Mouse (Mus musculus): ENCODE measurements around the gene Pmepa1. TPM values are rescaled to one million over a fixed set of nuclear protein-coding genes. Genes with fewer than 3 reads are reported as not detected.

The Pmepa1 gene
- 58.4 and 117 TPM in 2 replicates for total RNA-seq (2021)
- long read RNA-seq, experiment 1, full-length matches to known transcripts, result 99 of 114 reads
- long read RNA-seq, experiment 1, partial matches to known transcripts, result 5 of 114 reads
- long read RNA-seq, experiment 1, other reads (novel, unspliced or antisense), result 10 of 114 reads
- long read RNA-seq, experiment 2, full-length matches to known transcripts, result 131 of 155 reads
- long read RNA-seq, experiment 2, partial matches to known transcripts, result 1 of 155 reads
- long read RNA-seq, experiment 2, other reads (novel, unspliced or antisense), result 23 of 155 reads

- peak; percentile 95 for DNase-seq
Observed at GRCm38 (mm10) chr2:173276409-173276808, at the start of gene Pmepa1. Pmepa1 (minus strand) TSS chr2:173276533.

DNA sequence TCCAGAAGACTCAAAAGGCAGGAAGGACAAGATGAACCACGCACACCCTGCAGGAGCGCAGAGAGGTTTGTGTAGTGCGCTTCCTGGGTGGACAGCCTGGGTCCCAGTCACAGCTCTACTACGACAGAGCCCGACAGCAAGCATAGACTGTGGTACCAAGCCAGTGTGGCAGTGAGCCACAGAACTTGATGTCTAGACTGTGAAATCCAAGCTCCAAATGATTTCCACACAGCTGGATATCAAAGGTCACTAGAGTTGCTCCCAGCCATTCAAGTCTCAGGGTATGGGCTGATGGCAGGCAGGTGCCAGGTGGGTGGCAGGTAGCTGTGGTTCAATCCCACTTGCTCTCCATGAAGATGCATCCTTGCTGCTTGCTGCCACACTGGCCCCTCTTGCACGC is 45.4 kb upstream of the Pmepa1 start:
- peak; percentile 67 for DNase-seq

GRCm38 (mm10) chr2:173321194-173321593 is 44.9 kb upstream of the Pmepa1 start:
- no peak for DNase-seq

DNA sequence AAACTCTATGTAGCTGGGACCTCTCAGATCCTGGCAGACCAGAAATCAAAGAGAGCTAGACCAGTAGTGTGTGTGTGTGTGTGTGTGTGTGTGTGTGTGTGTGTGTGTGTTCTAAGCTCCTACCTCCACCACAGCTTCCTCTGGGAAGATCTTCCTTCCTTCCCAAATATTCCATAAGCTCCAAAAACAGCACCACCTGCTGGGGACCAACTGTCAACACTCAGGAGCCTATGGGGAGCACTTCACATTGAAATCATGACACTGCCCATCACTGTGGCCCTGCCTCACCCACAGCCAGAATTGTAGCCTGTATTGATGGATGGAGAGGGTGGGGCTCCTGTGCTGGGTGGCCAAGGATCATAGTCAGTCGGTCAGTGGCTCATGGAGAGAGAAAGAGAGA is 38.0 kb upstream of the Pmepa1 start:
- DNase-seq, result no peak

GRCm38 (mm10) chr2:173308486-173308885 is 32.2 kb upstream of the Pmepa1 start:
- no peak for DNase-seq

GRCm38 (mm10) chr2:173307984-173308383 is 31.7 kb upstream of the Pmepa1 start:
- no peak for DNase-seq

DNA sequence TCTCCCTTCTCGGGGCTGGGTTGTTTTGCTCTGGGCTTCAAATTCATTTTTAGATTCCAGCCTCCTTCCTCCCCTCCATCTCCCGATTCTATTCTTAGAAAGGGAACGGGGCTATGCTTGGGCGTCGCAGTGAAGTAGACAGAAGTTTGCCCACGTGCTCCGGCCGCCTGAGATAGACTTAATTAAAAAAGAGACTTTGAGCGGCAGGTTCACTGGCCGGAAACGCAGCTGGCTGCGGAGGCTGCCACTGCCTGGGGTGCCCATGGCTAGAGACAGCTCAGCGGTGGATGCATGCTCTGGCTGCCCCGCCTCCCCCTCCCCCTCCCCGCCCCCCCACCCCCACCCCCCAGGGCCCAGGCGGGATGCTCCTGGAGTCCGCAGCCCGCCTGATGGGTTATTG is 31.2 kb upstream of the Pmepa1 start:
- DNase-seq, result peak; percentile 44

GRCm38 (mm10) chr2:173306734-173307525 is 30.6 kb upstream of the Pmepa1 start:
- peak; percentile 96 for DNase-seq

DNA sequence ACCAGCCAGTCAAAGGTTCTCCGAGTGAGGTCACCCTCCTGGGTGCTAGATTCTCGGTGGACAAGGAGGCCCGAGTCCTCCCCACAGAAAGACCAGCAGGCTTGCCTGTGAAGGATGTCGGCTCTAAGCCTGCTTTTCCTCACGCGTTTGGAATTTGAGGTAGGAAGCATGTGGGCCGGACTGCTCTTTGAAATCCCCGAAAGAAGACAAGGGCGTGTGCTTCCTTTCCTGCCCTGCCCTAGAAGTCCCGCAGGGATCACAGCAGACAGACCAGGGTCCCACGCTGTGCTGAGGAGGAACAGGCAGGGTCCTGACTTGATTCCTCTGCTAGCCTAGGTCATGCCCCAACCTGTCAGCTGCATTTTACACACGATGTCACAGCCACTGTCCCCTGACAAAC is 28.7 kb upstream of the Pmepa1 start:
- DNase-seq, result no peak

DNA sequence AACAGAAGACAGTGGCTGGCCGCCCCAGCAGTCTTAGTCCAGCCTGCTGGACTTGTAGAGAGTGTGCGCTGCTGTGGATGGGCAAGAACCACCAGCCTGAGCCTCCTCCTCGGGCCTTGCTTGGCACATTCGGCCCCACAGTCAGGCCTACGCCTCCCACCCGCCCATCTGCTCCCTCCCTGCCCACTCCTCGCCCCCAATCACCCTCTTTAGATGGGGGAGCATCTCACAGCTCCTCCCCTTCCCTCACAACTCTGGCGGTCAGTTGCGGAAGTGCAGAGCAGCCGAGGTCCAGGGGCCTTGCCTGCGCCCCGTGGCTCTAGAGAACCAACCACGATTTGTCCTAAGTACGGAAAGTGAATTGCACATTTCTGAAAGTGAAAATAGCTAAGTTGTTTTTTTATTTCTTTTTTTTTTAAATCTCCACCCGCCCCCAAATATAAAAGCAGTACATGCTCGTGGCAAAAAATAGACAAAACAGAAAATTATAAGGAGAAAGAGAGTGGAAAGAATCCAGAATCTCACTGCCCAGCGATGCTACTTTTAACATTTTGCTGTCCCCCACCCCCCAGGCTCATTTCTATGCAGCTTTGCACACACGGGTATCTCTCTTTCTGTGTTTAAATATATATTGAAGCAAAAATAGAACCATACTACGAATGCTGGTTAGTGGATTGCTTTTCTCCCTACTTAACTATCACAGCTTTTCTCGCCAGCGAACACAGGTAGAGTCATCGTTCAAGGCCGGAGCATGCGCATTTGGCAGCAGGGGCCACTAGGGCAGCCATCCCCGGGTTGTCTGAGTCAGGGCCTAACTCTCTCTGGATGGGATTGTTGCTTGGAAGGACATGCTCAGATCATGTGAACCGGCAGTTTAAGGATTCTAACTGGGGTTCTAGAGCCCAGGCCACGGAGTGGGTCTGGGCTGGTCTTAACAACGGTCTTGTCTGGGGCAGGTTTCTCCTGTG is 24.6 kb upstream of the Pmepa1 start:
- DNase-seq, result peak; percentile 59

DNA sequence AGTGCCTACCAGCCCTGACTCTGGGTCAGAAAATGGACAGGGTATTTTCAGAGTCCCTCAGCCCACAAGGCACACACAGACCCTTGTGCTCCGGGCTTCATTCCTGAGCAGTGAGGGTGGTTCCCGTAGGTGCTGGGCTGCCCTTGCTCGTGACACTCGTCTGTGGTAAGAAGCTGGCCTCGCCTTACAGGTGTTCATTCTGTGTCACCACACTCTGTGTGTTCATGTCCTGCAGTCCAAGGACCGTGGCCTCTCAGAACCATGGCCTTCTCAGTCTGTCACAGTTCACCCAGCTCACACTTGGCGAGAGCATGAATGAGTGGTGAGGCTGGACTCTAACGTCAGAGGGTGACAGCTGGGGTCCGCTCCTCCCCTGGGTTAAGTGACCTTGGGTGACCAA is 20.1 kb upstream of the Pmepa1 start:
- no peak for DNase-seq

DNA sequence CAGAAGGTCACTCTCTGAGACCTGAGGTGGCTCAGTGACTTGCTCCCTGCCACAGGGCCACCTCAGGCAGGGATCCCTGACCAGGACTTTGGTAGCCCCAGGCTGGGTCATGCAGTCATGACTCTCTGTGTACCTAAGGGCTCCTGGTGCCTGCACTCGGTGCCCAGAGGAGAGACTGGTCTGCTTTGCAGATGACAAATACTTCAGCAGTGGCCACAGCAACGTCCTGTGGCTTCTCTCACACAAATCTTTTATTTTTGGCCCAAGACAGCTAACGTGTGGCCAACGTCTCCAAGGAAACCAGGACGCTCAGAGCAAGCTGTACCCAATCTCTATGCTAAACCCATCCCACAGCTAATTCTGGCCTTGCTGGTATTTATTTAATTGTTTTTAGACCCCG is 16.7 kb upstream of the Pmepa1 start:
- peak; percentile 36 for DNase-seq

DNA sequence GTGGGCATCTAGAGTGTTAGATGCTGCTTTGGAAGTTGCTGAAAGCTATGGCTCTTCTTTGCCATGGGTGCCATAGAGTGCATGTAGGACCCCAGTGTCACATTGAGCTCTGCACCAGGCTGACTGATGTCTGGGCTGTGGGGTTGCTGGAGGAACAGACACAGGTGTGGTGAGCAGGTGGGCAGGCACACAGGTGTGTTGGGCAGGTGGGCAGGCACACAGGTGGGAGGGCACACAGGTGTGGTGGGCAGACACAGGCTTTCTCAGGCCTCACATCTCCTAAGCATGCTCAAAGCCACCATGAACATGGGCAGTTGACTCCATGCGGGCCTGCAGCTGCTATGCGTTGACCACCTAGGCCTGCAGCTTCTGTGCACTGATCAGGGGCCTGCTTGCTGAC is 16.2 kb upstream of the Pmepa1 start:
- no peak for DNase-seq

DNA sequence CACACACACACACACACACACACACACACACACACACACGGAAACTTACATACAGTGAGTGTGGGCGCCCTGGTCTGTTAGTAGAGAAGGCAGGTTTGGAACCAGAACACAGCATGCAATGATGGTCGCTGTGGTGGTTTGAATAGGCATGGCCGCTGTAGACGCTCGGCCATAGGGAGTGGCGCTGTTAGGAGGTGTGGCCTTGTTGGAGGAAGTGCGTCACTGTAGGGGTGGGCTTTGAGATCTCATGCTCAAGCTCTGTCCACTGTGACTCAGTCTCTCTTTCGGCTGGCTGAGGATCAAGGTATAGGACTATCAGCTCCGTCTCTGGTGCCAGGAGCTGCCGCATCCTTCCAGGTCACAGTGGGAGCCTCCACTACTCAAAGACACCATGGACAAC is 14.6 kb upstream of the Pmepa1 start:
- DNase-seq, result no peak

- DNase-seq, result no peak
Observed at GRCm38 (mm10) chr2:173289928-173290327, 13.6 kb upstream of the Pmepa1 start.

DNA sequence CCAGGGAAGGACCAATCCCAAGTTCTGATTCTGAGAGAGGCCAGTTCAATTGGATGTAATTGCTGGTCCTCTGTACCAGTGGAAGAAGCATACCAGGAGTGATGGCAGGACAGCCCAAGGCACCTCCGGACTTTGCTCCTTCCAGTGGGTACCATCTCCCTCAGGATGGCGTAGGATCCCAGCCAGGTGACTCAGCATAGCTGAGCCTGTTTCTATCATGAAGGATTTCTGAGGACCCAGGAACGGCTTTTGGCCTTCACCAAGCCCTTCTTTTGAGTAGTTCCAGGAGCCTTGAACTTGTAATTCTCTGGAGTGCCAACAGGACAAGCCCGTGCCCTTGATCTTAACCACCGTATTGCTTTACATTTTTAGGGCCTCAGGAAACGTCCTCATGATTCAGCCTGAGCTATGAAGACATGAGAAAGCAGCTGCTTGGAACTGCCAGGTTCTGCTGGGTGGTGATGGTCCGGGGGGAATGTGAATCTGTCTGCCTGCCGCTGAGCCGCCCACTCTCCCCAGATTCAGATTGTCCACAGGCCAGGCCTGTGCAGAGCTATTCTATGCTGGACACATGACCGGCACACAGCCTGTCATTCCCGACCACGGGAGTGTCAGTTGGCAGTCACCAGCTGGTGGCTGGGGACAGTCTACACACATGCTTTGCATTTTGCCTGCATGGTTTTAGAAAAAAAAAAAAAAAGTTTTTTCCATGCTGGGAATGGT is 9.6 kb upstream of the Pmepa1 start:
- peak; percentile 61 for DNase-seq

DNA sequence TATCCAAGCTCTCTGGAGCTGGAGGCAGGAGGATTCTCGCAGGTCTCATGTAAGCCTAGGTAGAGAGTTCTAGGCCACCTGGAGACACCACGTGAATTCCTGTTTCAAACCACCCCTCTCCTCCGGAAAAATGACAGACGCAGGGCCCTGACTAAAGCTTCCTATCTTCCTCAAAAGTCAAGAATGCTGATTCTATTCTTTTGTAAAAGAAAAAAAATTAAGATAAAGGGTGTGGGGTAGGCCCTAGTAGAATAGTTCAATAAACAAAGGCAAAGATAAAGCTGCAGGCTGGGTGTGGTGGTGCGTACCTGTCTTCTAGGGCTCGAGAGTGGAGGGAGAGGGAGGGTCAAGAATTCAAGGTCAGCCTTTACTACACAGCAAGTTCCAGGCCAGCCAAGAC is 8.4 kb upstream of the Pmepa1 start:
- no peak for DNase-seq

DNA sequence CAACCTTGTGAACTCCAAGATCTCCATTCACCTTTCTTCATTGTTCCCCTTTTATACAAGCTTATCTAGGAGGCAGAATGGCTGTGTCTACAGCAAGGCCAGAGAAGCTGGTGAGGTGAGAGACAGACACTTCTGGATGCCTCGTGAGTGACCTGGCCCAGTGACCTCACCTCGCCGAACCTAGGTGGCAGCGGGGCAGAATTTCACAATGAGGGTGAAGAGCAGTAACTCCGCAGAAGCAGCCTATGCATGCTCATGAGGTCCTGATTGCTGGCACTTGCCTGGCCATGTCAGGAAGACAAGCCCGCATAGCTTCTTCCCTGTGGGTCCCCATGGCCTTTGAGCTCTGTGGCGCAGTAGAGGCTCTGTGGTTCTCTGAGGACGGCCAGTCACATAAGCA is 5.9 kb upstream of the Pmepa1 start:
- no peak for DNase-seq

DNA sequence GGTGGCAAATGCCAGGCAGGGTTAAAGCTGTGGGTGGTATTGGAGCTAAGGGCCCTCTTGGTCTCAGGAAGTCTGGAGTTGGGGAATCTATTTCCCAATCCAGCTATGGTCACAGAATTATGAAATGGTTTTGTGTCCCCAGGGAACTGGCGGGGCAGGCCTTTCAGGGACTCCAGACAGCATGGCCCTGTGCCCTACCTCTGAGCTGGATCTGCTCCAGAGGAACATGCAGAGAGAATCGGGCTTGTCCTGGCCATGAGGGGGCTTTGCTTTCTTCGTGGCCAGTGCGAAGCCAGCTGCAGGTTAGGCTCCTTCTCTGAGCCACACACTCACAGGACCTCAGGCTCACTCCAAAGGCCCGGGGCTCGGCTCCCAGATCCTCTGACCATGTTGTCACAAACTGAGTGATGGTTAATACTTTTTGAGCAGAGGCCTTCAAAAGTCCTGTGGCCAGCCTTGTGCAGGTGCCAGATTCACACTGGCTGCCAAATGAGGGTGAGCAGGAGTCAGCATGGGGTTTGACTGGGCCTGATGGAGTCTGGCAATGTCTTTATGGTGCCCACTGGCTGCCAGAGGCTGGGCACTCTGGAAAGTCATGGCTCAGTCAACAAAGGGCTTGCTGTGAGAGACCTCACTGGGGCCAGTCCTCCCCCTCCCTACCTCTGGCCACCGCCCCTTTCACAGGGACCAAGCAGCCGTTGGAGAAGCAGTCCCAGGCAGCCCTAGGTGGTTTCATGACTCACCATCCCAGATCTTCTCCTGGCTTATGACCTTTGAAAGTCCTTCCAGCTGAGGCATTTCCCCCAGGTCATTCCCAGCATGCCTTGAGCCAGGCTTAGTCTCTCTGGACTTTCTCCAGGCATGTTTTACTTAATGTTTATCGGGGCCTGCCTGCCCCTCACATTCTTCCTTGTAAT is 4.9 kb upstream of the Pmepa1 start:
- peak; percentile 88 for DNase-seq

DNA sequence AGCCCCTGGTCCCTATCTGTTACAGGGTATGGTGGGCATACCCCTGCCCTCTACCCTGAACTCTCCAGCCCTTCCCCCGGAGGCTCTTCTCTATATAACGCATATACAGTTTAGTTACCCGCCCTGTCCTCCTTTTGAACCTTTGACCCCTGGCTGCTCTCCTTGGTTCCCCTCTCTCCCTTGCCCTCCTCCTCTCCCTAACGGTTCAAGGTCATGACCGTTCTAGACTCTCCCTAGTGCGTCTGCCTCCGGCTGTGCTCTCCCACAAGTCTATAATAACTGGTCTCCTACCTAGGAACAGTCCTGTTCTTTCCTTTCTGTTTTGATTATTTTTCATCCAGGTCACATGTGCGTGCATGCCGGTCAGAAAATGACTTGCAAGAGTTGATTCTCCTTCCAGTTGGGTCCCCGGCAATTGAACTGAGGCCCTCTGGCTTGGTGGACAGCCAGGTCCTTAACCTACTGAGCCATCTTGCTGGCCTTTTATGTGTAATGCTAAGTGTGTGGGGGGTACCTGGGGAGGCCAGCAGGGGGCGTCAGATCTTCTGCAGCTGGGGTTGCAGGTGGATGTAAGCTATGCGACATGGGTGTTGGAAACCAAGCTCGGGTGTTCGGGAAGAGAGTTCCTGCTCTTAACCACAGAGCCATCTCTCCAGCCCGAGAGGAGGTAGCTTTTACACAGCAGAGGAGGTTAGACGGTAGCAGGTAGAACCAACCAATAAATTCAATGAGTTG is 2.7 kb upstream of the Pmepa1 start:
- no peak for DNase-seq

Data from adrenal gland, postnatal 14 days (tissue).